Mouse (Mus musculus): ENCODE data around the gene Pla2g3.

Pla2g3 gene

DNA sequence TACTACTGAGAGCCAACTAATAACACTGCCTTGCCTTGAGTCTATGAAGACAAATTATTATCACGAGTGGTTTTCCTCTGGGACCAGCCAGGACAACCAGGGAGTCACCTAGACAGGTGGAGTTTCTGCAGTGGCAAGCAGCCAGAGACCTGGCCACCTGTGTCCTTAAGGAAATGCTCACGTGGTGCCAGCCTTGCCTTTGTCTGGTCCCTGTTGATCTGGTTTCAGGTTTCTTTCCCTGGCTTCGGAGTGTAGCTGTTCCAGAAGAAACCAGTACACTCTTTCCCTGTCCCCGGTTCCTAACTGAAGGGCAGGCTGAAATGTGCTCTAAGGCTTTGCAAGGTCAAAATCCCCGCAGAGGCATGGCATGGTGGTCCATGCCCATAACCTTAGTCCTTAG, 8.7 kb downstream of the Pla2g3 start:
- 68% methylated on average over 5 of the region's 5 CpGs for WGBS

DNA sequence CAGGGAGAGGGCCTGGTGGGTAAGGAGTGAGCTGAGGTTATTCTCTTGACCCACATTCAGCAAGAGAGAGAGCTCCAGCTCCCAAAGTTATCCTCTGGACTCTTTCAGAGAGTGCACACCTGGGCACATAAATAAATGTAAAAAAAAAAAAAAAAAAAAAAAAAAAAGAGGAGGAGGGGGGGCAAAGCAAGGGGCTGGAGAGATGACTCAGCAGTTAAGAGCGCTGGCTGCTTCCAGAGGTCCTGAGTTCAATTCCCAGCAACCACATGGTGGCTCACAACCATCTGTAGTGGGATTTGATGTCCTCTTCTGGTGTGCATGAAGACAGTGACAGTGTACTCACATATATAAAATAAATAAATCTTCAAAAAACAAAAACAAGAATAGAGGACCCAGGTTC, 9.2 kb downstream of the Pla2g3 start:
- WGBS = 100% methylated on average over 1 of the region's 1 CpGs

DNA sequence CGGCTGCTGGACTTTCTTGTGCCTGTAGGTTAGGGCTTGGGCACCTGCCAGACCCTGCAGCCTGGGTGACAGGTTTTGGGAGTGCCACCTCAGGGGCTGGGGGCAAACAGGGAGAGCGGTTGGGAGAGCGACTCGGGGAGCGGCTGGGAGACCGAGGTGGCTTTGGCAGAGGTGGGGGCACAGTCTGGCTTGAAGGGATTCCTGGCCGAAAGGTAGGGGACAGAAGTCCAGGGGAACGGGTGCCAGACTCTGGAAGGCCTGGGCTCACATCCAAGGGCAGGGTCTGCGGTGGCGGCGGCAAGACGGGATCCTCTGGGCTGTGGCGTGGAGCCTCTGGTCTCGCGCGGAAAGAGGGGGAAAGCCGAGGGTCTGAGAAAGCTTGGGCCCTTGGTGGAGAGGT, 14.0 kb downstream of the Pla2g3 start:
- WGBS = 80% methylated on average over 17 of the region's 17 CpGs

DNA sequence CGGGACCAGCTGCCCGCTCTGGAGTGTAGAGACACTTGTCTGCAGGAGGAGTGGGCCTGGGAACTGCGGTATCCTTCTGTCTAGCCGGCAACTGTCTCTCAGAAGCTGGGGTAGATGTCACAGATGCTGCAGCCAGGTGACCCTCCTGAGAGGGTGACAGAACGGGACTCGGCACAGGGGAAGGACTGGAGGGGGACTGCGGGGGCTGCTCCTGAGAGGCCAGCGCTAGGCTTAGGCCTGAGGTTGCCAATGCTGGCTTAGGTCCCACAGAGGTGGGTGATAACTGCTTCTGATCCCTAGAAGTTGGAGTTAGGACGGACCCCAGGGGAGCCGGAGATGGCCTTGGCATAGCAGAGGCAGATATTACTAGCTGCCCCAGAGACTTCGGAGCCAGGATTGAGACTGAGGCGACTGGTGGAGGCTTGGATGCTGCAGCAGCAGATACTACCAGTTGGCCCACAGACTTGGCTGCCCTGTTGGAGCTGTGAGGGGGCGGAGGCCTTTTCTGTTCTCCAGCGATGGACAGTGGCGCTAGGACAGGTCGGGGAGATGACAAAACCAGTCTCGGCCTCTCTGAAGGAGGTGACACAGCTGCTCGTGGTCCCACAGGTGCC, 14.5 kb downstream of the Pla2g3 start:
- WGBS = 80% methylated on average over 18 of the region's 18 CpGs

DNA sequence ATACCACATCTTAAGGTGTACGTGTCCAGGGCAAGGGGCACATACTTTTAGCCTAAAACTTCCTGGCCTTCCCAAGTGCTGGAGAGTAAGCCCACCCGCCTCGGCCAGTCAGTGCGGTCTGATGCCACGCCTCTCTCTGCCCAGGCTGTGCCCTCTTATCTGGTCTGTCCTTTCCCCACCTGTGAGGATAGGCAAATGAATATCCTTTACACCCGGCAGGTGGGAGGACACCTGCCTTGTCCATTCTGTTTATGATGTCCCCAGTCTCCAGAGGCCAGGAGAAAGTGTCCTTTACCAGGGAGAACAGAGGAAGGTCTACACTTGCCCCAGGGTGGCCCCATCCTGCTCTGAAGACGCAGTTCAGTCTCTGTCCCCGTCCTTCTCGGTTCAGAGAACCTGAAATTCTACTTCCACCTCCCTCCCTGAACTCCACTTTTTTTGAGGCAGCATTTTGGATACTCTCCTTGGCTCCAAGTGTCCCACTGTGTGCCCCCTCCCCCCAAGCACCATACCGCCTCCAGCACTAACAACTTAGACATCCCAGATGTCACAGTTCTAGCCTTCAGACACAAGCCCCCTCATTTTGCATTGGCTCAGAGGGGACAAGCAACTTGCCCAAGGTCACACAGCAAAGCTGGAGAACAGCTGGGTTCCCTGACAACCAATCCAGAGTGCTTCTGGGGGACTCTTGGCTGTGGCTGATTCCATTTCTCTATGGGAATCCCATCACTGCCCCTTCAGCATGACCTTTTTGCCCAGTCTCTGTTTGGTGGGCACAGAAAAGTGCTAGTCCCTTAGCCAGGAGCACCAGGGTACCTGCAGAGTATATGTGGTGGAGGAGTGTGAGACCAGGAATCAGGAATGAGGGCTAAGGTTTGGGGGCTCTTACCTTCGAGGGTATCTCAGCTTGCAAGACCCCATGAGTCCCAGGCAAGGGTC, 15.9 kb downstream of the Pla2g3 start:
- 59% methylated on average over 11 of the region's 11 CpGs for WGBS

DNA sequence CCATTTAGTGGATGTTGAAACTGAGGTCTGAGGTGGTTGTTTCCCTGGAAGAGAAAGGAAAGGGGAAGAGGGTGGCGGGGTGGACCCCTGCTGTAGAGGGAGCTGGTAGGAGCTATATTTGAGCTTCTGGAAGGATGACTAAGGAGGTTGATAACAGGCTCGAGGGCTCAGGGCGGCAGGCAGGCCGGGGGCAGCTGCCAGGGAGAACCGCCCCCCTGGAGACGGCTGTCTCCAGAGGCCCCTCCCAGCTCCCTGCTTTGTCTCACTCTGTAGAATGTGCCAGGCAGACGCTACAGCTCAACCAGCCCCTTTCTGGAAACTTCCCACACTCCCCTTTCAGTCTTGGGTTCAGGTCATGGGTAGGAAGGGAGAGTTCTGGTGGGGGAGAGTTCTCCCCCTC, 20.1 kb downstream of the Pla2g3 start:
- WGBS = 36% methylated on average over 7 of the region's 7 CpGs

DNA sequence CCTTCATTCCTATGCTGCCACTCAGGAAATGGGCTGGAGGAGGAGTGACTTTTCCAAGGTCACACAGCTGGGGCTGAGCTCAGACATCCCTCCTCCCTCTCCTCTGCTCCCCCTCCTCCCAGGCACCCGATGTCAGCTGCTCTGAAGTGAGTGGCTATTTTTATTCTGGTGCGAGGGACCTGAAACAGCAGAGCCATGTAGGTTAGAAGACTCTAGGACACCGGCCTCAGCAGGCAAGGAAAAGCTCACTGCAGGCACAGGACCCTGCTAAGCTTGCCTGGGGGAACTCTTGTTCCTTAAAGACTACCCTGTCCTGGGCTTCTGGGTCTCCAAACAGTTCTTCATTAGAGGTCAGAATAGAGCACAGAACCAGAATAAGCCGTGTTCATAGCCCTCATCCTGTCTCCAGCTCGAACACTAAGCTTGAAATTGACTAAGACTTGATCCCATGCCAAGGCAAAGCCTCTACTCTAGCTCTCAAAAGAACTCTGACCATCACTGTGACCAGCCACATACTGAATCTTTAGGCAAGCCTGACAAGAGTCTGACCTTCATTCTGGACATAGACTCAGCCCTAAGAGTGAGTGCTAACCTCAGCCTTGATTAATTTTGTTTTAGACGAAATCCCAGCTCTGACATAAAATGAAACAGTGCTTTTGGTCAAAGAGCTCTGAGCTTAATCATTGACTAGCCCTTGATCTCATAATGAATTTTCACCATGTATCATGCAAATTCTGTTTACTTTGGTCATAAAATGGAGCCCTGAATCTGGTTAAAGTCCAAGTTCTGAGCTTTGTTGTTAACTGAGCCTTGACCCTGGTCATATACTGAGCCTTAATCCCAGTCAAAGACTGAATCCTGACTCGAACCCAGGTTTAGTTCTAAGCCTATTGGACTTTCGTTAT, 21.3 kb downstream of the Pla2g3 start:
- WGBS = 57% methylated on average over 8 of the region's 8 CpGs

DNA sequence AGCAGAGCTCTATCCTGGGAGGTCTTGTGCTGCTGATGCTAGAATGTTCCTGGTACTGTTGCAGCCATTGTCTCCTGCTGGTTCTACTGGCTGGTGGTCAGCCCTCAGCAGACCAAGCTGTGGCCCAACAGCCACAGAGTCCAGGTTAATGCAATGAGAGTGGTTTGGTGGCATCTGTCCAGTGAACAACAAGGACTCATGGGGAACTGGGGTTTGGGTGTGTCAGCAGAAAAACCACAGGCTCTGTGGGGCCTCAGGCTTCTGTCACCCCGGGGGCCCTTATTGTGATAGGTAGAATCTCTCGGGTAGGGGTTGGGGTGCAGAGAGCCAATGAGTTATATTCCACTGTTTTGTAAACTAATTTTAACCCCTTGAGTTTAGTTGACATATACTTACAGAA, 22.2 kb downstream of the Pla2g3 start:
- WGBS = 90% methylated on average over 2 of the region's 2 CpGs

DNA sequence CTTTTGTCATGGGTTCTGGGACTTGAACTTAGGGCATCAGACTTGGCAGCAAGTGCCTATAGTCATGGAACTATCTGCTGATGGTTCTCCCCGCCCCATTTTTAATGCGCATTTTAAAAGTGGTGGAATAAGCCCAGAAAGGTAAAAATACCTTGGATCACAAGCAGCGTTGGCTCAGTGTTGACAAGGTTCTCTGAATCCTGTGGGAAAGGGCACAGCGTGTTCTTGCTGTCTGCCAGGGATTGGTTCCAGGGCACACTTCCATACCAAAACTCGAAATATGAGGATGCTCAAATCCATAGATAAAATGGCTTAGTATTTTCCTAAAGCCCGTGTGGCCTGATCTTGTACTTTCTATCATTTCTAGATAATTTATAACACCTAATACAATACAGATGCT, 25.2 kb downstream of the Pla2g3 start:
- WGBS = 87% methylated on average over 6 of the region's 6 CpGs

DNA sequence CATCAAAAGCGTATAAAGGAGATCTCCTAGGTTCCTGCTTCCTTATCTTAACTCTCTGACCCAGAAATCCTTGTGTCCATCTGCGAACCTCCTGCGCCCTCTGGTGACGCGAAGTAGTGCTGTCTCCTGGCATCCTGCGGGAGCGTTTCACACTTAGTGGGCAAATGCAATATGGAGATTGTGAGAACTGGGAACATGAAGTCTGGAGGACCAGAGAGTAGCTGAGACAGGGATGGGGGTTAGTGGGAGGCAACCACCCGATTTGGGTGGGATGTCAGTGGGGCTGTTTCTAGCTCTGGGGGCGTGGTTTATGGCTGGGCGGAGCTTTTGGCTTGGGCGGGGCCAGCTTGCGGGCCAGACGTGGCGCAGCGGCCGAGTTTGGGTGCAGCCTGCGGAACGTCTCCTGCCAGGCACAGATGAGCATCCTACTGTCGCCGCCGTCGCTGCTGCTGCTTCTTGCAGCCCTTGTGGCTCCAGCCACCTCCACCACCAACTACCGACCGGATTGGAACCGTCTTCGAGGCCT, 26.5 kb downstream of the Pla2g3 start, which contains the start of gene Selenom:
Gene Selenom (plus strand): TSS at position 156 of the 526 bp plus-strand sequence.
- WGBS = under 1% methylated on average over 26 of the region's 26 CpGs

DNA sequence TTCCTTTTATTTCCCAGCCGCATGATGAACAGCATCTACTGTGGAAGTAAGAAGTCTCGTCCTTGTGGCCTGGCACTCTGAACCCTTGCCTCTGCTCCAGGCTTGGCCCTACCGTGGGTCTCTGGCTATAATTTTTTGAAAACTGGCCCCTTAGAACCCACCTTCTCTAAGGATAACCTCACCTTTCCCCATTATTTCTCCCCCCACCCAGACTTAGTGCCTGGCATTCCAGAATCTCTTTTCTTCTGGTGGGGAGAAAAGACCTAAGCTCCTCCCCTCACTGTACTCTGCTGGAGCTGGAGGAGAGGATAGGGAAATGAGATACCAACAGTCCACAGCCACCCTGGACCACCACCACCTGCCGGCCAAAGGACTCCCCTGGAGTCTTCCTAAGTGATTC, 27.1 kb downstream of the Pla2g3 start:
- WGBS = 11% methylated on average over 4 of the region's 4 CpGs

DNA sequence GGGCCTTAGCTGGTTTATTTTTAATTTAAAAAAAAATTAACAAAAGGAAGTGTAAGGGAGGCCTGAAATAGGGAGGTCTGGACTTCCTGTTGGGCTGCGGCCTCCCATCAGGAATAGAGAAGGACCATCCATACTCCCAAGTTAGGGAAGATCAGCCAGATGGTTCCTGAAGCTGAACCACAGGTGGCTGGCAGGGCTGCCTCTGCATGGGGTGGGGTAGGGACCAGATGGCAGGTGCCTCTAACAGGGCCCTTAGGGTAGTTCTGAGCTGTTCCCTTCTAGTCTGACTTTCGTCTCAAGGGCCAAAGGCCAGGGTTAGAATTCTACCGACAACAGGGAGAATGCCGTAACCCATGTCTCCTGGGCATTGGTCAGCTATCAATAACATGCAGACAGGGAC, 27.6 kb downstream of the Pla2g3 start:
- 61% methylated on average over 4 of the region's 4 CpGs for WGBS

DNA sequence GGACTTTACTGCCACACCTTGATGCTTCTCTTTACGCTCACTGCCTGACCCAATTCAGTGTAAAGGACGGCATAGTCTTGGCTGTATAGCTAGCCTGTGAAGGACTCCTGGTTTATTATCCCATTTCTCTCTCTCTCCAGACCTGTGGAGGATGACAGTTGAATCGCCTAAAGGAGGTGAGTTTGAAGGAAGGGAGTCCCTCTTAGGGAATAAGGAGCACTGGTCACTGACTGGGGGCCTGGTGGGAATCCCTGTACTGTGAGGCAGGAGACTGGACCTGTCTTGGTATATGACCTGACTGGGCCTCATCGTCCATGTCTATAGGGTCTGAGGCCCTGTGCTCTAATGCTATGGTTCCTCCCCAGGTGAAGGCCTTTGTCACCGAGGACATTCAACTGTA, 28.0 kb downstream of the Pla2g3 start:
- 74% methylated on average over 5 of the region's 5 CpGs for WGBS

DNA sequence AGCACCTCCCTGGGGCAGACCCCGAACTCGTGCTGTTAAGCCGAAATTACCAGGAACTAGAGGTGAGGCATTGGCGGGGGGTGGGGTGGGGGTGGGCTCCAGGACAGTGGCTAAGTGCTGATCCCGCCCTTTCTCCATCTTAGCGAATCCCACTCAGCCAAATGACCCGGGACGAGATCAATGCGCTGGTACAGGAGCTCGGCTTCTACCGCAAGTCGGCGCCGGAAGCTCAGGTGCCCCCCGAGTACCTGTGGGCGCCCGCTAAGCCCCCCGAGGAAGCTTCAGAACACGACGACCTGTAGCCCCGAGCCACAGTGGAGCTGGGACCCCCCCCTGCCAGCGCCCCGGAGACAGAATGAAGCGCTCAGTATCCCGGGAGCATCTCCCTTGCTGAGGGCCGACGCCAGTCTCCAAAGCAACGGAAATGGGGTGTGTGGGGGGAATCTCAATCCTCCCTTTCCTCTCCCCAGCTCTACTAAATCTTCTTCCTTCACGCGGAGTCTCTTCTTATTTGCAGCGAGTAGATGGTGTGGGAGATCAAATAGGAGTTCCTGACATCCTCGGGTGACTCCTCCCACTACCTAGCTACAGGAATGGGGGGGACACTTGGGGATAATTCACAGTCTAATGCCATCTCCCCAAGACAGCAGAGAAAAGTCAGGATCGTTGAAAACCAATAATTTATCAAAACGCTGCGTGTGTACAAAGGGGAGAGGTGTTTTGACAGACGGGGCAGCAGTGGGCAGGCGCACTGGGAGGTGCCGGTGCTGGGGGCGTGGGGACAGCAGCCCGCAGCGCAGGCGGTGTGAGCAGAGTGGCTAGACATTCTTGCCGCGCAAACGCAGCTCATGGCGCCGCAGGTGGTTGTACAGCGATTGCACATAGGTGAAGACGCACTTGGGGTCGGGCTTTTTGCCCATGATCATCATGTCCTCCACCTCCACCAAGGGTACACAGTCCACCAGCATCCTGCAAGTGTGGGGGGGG, 29.1 kb downstream of the Pla2g3 start:
- 21% methylated on average over 50 of the region's 50 CpGs for WGBS

DNA sequence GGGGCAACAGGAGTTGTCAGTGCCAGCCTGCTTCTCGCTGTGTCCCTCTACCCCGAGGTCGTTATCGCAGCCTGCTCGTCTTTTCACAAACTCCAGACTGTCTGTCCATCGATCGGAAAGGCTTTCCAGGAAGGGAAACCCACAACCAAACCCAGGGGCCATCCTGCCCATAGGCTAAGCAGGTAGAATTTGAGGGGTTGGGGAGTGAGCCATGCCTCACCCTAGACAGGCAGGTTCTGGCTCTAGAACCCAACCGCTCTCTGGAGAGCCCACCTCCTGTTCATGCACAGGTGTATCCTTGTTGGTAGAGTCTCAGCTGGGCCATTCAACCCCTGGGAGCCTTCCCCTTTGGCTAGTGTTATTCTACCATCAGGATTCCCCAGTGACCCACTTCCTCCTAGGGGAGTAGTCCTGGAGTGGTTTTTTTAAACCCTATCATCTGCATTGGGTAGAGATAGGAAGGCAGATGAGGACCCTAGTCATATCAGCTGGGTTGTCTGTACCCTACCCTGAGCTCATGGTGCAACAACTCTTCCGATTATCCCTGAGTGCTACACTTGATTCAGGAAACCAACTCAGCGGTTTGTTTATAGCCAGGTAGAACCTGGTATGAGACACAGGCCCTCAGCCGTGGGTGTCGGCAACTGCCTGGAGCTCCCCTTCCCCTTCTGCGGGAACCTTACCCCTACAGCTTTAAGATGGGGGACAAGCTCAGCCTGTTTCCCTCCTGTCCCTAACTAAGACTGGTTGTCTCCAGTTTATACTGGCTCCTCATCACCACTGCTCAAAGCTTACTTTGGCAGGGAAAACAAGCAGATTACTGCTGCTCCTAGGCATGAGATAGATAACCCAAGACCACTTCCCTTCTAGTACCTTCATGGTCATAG, 30.0 kb downstream of the Pla2g3 start:
- WGBS = 61% methylated on average over 13 of the region's 13 CpGs

DNA sequence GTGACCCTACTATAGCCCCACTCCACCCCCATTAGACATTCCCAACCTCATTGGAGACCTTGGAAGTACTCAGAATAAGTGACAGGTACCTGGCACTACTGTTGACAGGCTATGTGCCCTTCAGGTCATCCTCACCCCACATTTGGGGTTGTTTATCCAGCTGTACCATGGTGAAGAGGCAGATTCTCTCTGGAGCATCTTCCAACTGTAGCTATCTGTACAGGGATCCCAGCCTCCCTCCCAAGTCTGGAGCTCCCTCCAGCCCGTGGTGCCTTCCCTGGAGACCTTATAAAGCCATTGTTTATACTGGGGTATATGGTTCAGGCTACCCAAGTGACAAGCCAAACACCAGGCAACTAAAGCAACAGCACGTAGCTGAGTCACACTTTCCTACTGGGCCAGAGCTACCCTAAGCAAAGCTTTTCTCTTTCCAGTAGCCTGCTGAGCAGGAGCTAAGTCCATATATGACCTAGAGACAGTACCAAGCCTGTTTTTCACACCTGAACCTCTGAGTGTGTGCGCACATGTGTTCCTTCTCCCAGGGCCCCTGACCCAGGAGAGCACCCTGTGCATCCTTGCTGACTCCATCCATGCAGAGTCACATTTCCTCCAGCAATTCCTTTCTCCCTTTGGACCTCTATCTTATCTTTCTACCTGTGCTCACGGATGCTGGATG, 31.1 kb downstream of the Pla2g3 start:
- WGBS = 79% methylated on average over 4 of the region's 4 CpGs

DNA sequence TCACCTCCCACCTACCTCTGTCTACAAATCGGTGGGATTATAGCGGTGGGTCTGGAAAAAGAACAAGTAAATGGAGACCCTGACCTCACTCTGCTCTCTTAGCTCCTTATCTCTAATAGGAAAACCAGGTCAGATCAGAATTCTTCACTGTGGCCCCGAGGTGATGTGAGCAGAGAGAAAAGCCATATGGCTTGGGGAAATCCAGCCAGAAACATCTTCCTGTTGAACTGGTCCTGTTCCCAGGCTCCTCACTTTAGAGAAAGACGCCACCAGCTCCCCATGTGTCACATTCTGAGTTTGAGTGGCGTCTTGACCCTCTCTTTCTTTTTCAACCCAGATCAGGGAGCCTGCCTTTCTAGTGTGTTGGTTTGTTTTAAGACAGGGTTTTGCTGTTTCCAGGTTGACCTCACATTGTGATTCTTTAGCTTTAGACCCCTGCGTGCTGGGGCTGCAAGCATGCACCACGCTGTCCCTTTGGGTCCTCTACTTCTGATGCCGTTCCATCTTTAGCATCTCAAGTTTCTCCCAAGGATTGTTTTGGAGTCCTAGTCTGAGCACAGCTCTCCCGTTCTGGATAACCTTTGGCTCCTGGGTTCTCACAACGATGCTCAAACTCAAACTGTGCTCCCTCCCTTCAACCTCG, 31.8 kb downstream of the Pla2g3 start:
- WGBS = 84% methylated on average over 11 of the region's 11 CpGs

DNA sequence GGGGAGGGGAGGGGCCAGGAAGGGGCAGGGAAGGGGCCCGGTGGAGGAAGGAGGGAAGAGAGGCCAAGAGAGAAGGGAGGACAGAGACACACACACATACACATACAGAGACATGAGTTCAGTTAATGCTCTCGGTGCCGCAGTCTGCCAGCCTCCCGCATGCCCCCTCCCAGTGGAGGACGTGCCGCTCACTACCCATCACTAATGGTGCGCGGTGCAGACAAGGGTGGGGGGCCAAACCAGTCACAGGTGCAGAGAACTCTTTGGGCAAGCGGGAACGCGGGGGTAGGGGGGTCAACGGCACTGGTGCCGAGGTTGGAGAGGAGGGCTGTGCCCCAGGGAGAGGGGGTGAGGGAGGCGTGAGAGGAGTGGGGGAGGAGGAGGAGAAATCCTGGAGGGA, 32.8 kb downstream of the Pla2g3 start:
- WGBS = 80% methylated on average over 14 of the region's 14 CpGs
